Mouse (Mus musculus) spleen, adult 2 months (tissue): ENCODE results near the gene Mpdu1. TPM values are rescaled to one million over a fixed set of nuclear protein-coding genes. Genes with fewer than 3 reads are reported as not detected.

Source experiments
- DNase-seq, 2 experiments: peaks; one replicate each; pipeline versions ENCODE4 v3.0.0 to v3.0.0-alpha.2; 2012 to 2021; ENCODE audit warnings: low spot score in 2 of 2, low read depth in 1 of 2
- H3K27ac ChIP-seq: fragments of 200-500 bp; 2 replicates; pipeline ENCODE4 v1.5.1; 2012; ENCODE audit warnings: low read length, inconsistent platforms; ENCODE audit not compliant: insufficient read depth
- H3K27me3 ChIP-seq: fragments of 200-500 bp; 2 replicates; pipeline ENCODE4 v1.6.1; 2012; ENCODE audit warnings: mild to moderate bottlenecking, moderate library complexity, low read length, inconsistent platforms; ENCODE audit not compliant: control insufficient read depth, insufficient read depth
- H3K36me3 ChIP-seq: fragments of 200-500 bp; 2 replicates; pipeline ENCODE4 v1.6.1; 2012; ENCODE audit warnings: mild to moderate bottlenecking, low read length, inconsistent platforms; ENCODE audit not compliant: control insufficient read depth, insufficient read depth
- H3K4me1 ChIP-seq: fragments of 200-500 bp; 2 replicates; pipeline ENCODE4 v1.6.1; 2011; ENCODE audit warnings: inconsistent platforms; ENCODE audit not compliant: control insufficient read depth, insufficient read depth, insufficient read length
- H3K4me3 ChIP-seq: fragments of 200-500 bp; 2 replicates; pipeline ENCODE4 v1.5.1; 2011; ENCODE audit warnings: mild to moderate bottlenecking, inconsistent platforms; ENCODE audit not compliant: insufficient read depth, insufficient read length; ENCODE audit errors: extremely low read depth
- CTCF ChIP-seq: fragments of 200-500 bp; IDR thresholded peaks from 2 replicates; pipeline ENCODE4 v1.5.1; 2011; ENCODE audit warnings: mild to moderate bottlenecking, inconsistent platforms; ENCODE audit not compliant: insufficient read depth, insufficient read length, insufficient replicate concordance; ENCODE audit errors: extremely low read depth
- POLR2A ChIP-seq: fragments of 200-500 bp; IDR thresholded peaks from 2 replicates; pipeline ENCODE4 v1.6.1; 2011; ENCODE audit warnings: low read depth, low read length, inconsistent platforms
- WGBS: fragments of 180-500 bp; shearing (Covaris S2); methylation state at CpG from one replicate; pipeline ENCODE4 v1.1.7; 2018; 5-methylcytosine and 5-hydroxymethylcytosine counted together
- polyA plus RNA-seq: library from polyadenylated mRNA; depleted of rRNA; stranded (reverse); fragments of >200 nt; gene quantifications from 2 replicates; pipeline ENCODE4 v1.2.3, GENCODE M21; 2012

Gene Mpdu1
- polyA plus RNA-seq, 1 experiment: 63.6 TPM

GRCm38 (mm10) chr11:69655264-69656064, 7.0 kb downstream of the Mpdu1 start, which contains the start of gene Sox15:
TSS of gene Sox15 (plus strand) at chr11:69655314.
- Histone ChIP-seq H3K27me3 (no peaks in the 10 kb centered on the region), H3K4me1 (no peaks in the 10 kb centered on the region), H3K36me3 (peaks cover 40% of the 10 kb centered on the region), H3K27ac (0 out of 2 replicates have a peak within 1 kb of the TSS, but pooled peaks have one; percentile 9), H3K4me3 (no peak within 1 kb of the TSS)
- TF ChIP-seq POLR2A (no peak), CTCF (peak; percentile 47; the same call in 1 of the 2 replicates)
- DNase-seq: no peak
- WGBS: 58% methylated on average over 34 of the region's 34 CpGs

- Histone ChIP-seq H3K27me3 (no peaks in the 10 kb centered on the region), H3K4me1 (no peaks in the 10 kb centered on the region), H3K36me3 (peaks cover 45% of the 10 kb centered on the region), H3K4me3 (no peak overlapping the region), H3K27ac (0 out of 2 replicates have a peak overlapping the region, but pooled peaks have one; percentile 9)
- 53% methylated on average over 9 of the region's 9 CpGs for WGBS
- no peak for DNase-seq
- no peak for TF ChIP-seq POLR2A
- no peak for TF ChIP-seq CTCF
Observed at GRCm38 (mm10) chr11:69654760-69655159, 7.7 kb downstream of the Mpdu1 start.

DNA sequence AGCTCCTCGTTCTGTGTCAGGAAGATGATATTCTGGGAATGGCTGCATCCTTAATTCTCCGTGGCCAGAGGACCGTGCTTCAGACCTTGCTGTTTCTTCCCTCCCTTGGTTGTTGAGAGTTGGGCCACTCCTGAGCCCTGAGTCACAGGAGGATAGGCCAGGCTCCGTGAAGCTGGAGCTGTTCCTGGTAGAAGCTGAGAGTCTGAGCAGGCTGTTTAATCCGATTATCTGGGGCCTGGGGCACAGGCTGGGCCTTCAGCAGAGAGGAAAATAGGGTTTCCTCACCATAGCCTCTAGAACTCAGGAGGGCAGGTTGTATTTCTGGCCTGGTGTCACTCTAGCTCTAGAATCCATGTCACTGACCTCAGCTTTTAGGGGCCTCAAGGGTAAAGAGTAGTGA, 9.0 kb downstream of the Mpdu1 start:
- Histone ChIP-seq H3K27me3 (no peaks in the 10 kb centered on the region), H3K4me3 (no peak overlapping the region), H3K36me3 (peaks cover 48% of the 10 kb centered on the region), H3K27ac (no peak overlapping the region), H3K4me1 (no peaks in the 10 kb centered on the region)
- TF ChIP-seq CTCF: no peak
- no peak for TF ChIP-seq POLR2A
- DNase-seq: no peak
- WGBS: 86% methylated on average over 5 of the region's 5 CpGs

DNA sequence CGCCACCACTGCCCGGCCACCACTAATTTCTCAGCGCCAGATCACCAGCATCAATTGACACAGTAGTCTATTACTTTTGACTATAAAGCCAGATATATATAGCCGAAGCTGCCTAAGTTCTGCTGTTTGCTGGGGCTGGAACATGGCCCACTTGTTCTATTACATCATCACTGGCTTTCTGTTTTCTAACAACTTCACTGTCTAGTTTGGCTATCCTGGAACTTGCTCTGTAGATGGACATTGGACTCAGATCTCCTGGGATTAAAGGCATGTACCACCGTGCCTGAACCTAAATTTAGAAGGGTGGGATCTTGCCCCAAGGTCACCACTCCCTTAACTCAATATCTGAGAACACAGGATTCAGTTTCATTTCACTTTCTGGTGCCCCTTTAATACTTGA, 16.6 kb downstream of the Mpdu1 start:
- no peaks in the 10 kb centered on the region for H3K27me3 ChIP-seq
- no peak overlapping the region for H3K4me3 ChIP-seq
- WGBS: 96% methylated on average over 5 of the region's 5 CpGs
- no peak for DNase-seq
- H3K4me1 ChIP-seq: no peaks in the 10 kb centered on the region
- no peak for TF ChIP-seq POLR2A
- TF ChIP-seq CTCF: no peak
- peaks cover 51% of the 10 kb centered on the region for H3K36me3 ChIP-seq
- H3K27ac ChIP-seq: no peak overlapping the region

DNA sequence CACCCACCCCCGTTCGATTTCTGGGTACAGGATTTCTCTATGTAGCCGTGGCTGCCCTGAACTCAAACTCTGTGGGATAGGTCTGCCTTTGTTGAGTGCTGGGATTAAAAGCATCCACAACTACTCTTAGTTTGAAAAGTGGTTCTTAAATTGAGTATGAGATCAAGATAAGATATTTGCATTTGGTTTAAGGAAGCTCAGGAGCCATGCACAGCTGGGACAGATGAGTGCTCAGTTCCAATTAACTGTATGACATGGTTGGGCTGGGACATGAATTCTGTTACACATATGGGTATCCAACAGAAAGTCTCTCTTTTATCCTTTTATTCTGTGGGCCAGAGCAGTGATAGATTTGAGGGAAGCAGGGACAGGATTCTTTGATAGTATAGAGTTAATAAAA, 27.0 kb downstream of the Mpdu1 start:
- no peak for TF ChIP-seq CTCF
- TF ChIP-seq POLR2A: no peak
- no peak for DNase-seq
- Histone ChIP-seq H3K36me3 (peaks cover 7% of the 10 kb centered on the region), H3K27me3 (no peaks in the 10 kb centered on the region), H3K4me1 (peaks cover 2% of the 10 kb centered on the region; the same call in 1 of the 2 replicates), H3K4me3 (no peak overlapping the region), H3K27ac (no peak overlapping the region)
- WGBS: 82% methylated on average over 3 of the region's 3 CpGs

- Histone ChIP-seq H3K27ac (peak overlapping the region; percentile 76), H3K36me3 (no peaks in the 10 kb centered on the region), H3K27me3 (no peaks in the 10 kb centered on the region), H3K4me3 (peak overlapping the region; percentile 94), H3K4me1 (peaks cover 2% of the 10 kb centered on the region; the same call in 1 of the 2 replicates)
- DNase-seq: peak in 1 of 2 experiments; percentile 31
- TF ChIP-seq POLR2A (no peak), CTCF (no peak)
- 2% methylated on average over 36 of the region's 50 CpGs for WGBS
Observed at GRCm38 (mm10) chr11:69633128-69633866, 29.1 kb downstream of the Mpdu1 start.
